Mouse (Mus musculus) midbrain, embryonic 12.5 days (tissue): ENCODE results near the gene Msrb3. TPM values are rescaled to one million over a fixed set of nuclear protein-coding genes. Genes with fewer than 3 reads are reported as not detected.

ENCODE experiments used
- ATAC-seq: fragments of 200-750 bp; cut with Nextera tagmentation; 2 replicates; pipeline ENCODE4 v1.8.0; 2017; ENCODE audit warnings: low read depth, moderate TSS enrichment, moderate library complexity; ENCODE audit not compliant: low FRiP score
- H3K27ac ChIP-seq: fragments of 300-500 bp; sonication (generic); replicated peaks from 2 replicates; pipeline ENCODE4 v1.5.1; 2016; ENCODE audit warnings: mild to moderate bottlenecking
- H3K27me3 ChIP-seq: fragments of 300-500 bp; sonication (generic); 2 replicates; pipeline ENCODE4 v1.6.1; 2016; ENCODE audit warnings: mild to moderate bottlenecking
- H3K36me3 ChIP-seq: fragments of 300-500 bp; sonication (generic); 2 replicates; pipeline ENCODE4 v1.6.1; 2016
- H3K4me1 ChIP-seq: fragments of 300-500 bp; sonication (generic); 2 replicates; pipeline ENCODE4 v1.6.1; 2016
- H3K4me2 ChIP-seq: fragments of 300-500 bp; sonication (generic); replicated peaks from 2 replicates; pipeline ENCODE4 v1.6.1; 2016; ENCODE audit warnings: mild to moderate bottlenecking, moderate library complexity
- H3K4me3 ChIP-seq: fragments of 300-500 bp; sonication (generic); 2 replicates; pipeline ENCODE4 v1.5.1; 2016; ENCODE audit warnings: mild to moderate bottlenecking
- H3K9ac ChIP-seq: fragments of 300-500 bp; sonication (generic); replicated peaks from 2 replicates; pipeline ENCODE4 v1.6.1; 2016; ENCODE audit warnings: mild to moderate bottlenecking, moderate library complexity
- H3K9me3 ChIP-seq: fragments of 300-500 bp; sonication (generic); 2 replicates; pipeline ENCODE4 v1.6.1; 2016; ENCODE audit warnings: mild to moderate bottlenecking
- WGBS: fragments of 180-500 bp; shearing (Covaris S2); methylation state at CpG from one replicate; pipeline ENCODE4 v1.1.7; 2016; 5-methylcytosine and 5-hydroxymethylcytosine counted together
- polyA plus RNA-seq: library from polyadenylated mRNA; unstranded; fragments of >200 nt; fragmentation: Nextera tagmentation; extraction: Ambion mirVana; gene quantifications from 2 replicates; pipeline ENCODE4 v1.2.1, GENCODE M21; 2016

Msrb3 gene
- polyA plus RNA-seq, 1 experiment from 2014 or later, result 3.6 TPM

- no peak for ATAC-seq
- Histone ChIP-seq H3K27me3 (0 out of 2 replicates have a peak, but pooled peaks cover 8% of the 10 kb centered on the region), H3K27ac (no peak overlapping the region), H3K9ac (no peak overlapping the region), H3K4me3 (no peak overlapping the region), H3K9me3 (no peaks in the 10 kb centered on the region), H3K36me3 (no peaks in the 10 kb centered on the region), H3K4me1 (0 out of 2 replicates have a peak, but pooled peaks cover 7% of the 10 kb centered on the region), H3K4me2 (no peak overlapping the region)
- 76% methylated on average over 12 of the region's 12 CpGs for WGBS
Measured at GRCm38 (mm10) chr10:120874261-120874660, 24.6 kb downstream of the Msrb3 start.

GRCm38 (mm10) chr10:120873646-120874201, 25.2 kb downstream of the Msrb3 start:
- H3K4me2 ChIP-seq, result no peak overlapping the region
- H3K9ac ChIP-seq, result no peak overlapping the region
- H3K27me3 ChIP-seq, result 0 out of 2 replicates have a peak, but pooled peaks cover 8% of the 10 kb centered on the region
- H3K27ac ChIP-seq, result no peak overlapping the region
- 0 out of 2 replicates have a peak, but pooled peaks cover 7% of the 10 kb centered on the region for H3K4me1 ChIP-seq
- H3K36me3 ChIP-seq, result no peaks in the 10 kb centered on the region
- no peak for ATAC-seq
- H3K9me3 ChIP-seq, result no peaks in the 10 kb centered on the region
- no peak overlapping the region for H3K4me3 ChIP-seq
- WGBS, result 82% methylated on average over 8 of the region's 8 CpGs

DNA sequence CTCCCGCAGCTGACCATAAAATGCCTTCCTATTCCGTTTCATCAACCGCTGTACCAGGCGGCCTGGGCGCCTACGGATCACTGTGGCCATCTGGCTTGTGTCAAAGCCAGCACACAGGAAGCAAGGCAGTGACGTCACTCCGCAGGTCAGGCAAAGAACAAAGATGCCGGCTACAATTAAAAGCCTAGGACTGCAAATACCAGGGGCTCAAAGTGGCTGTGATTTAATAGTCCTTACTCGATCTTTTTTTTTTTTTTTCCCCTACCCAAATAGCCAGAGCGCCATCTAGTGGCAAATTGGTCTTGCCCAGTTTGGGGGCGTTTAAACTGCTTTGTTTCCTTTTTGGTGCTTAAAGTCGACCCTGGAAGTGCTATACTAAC, 26.4 kb downstream of the Msrb3 start:
- H3K9ac ChIP-seq, result no peak overlapping the region
- 33% methylated on average over 13 of the region's 13 CpGs for WGBS
- 0 out of 2 replicates have a peak overlapping the region, but pooled peaks have one; percentile 9 for H3K4me3 ChIP-seq
- H3K9me3 ChIP-seq, result no peaks in the 10 kb centered on the region
- no peak overlapping the region for H3K27ac ChIP-seq
- 0 out of 2 replicates have a peak, but pooled peaks cover 7% of the 10 kb centered on the region for H3K4me1 ChIP-seq
- ATAC-seq, result peak; percentile 66; the same call in 1 of the 2 replicates
- 0 out of 2 replicates have a peak, but pooled peaks cover 8% of the 10 kb centered on the region for H3K27me3 ChIP-seq
- peak overlapping the region; percentile 31 for H3K4me2 ChIP-seq
- H3K36me3 ChIP-seq, result no peaks in the 10 kb centered on the region

DNA sequence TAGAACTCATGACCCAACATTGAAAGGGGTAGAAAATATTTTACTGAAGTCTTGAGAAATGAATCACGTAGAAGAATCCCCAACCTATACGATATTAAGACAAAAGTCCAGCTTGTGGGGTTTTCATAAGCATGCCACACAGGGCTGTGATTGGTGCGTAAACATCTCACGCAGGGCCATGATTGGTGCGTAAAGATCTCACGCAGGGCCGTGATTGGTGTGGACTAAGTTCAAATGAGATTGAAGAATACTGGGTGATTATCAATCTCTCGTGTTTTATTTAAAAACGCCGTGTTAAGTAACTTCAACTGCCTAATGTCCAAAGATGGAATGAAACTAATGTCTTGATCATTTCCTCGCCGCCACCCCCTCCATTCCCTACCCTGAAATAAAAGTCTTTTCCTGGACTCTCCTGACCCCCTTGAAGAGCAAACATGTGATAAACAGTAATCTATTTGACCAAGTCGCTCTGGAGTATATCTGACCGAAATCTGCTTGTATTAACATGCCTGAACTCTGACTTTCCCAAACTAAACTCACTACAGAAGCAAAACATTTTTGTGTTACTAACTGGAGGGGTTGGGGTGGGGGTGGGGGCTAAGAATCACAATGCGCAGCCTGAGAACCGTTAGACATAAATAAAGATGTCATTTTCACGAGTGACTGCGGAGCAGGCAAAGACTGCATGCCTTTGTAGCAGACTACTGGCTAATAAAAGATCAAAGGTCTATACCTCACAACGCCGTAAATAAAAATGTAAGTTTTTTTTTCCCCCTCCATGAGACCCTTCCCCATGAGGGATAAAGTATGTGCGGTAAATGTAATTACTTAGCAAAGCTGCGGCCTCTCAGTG, 27.0 kb downstream of the Msrb3 start:
- no peak overlapping the region for H3K9ac ChIP-seq

GRCm38 (mm10) chr10:120871096-120871495, 27.8 kb downstream of the Msrb3 start:
- WGBS, result 88% methylated on average over 14 of the region's 14 CpGs
- 0 out of 2 replicates have a peak, but pooled peaks cover 7% of the 10 kb centered on the region for H3K4me1 ChIP-seq
- no peaks in the 10 kb centered on the region for H3K9me3 ChIP-seq
- H3K4me2 ChIP-seq, result no peak overlapping the region
- no peak overlapping the region for H3K4me3 ChIP-seq
- H3K36me3 ChIP-seq, result no peaks in the 10 kb centered on the region
- H3K27me3 ChIP-seq, result 0 out of 2 replicates have a peak, but pooled peaks cover 8% of the 10 kb centered on the region
- ATAC-seq, result no peak
- no peak overlapping the region for H3K27ac ChIP-seq
- H3K9ac ChIP-seq, result no peak overlapping the region

More for the DNA sequence above, 27.0 kb downstream of the Msrb3 start:
- 0 out of 2 replicates have a peak overlapping the region, but pooled peaks have one; percentile 9 for H3K4me3 ChIP-seq
- WGBS, result 75% methylated on average over 22 of the region's 22 CpGs
- H3K27me3 ChIP-seq, result 0 out of 2 replicates have a peak, but pooled peaks cover 8% of the 10 kb centered on the region
- no peak overlapping the region for H3K27ac ChIP-seq
- 0 out of 2 replicates have a peak, but pooled peaks cover 7% of the 10 kb centered on the region for H3K4me1 ChIP-seq
- ATAC-seq, result 0 out of 2 replicates have a peak, but pooled peaks have one; percentile 12
- H3K36me3 ChIP-seq, result no peaks in the 10 kb centered on the region
- H3K4me2 ChIP-seq, result peak overlapping the region; percentile 31
- no peaks in the 10 kb centered on the region for H3K9me3 ChIP-seq

DNA sequence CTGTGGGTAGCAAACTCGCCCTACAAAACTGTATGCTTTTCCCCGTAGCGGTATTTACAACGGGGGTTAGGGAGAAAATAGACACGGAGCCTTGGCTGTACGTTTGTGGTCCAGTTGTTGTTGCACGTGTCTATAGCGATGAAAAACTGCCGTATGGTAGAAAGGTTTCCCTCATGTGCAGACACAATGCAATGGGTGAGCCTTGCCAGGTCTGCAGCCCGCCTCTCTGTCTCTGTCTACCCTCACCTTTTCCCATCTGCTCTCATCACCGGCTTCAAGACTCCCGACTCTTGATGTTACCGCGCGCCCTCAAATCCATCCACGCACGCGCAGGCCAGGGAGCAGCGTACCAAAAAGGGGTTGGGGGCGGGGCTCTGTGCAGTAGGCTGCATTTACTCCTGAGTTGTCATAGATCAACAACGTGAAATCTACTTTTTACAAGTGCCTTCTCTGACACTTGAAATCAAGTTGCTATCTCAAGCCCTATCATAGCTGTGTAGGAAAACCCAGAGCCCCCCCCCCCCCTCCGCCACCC, 29.6 kb downstream of the Msrb3 start:
- 0 out of 2 replicates have a peak, but pooled peaks cover 7% of the 10 kb centered on the region for H3K4me1 ChIP-seq
- H3K27ac ChIP-seq, result no peak overlapping the region
- no peak for ATAC-seq
- H3K9ac ChIP-seq, result no peak overlapping the region
- H3K4me2 ChIP-seq, result no peak overlapping the region
- H3K4me3 ChIP-seq, result no peak overlapping the region
- H3K27me3 ChIP-seq, result 0 out of 2 replicates have a peak, but pooled peaks cover 8% of the 10 kb centered on the region
- H3K9me3 ChIP-seq, result no peaks in the 10 kb centered on the region
- 83% methylated on average over 22 of the region's 22 CpGs for WGBS
- H3K36me3 ChIP-seq, result no peaks in the 10 kb centered on the region

- H3K9ac ChIP-seq, result no peak overlapping the region
- H3K27me3 ChIP-seq, result no peaks in the 10 kb centered on the region
- no peak overlapping the region for H3K4me3 ChIP-seq
- H3K27ac ChIP-seq, result no peak overlapping the region
- no peaks in the 10 kb centered on the region for H3K4me1 ChIP-seq
- ATAC-seq, result no peak
- H3K9me3 ChIP-seq, result no peaks in the 10 kb centered on the region
- H3K4me2 ChIP-seq, result no peak overlapping the region
- WGBS, result 32% methylated on average over 9 of the region's 9 CpGs
- H3K36me3 ChIP-seq, result no peaks in the 10 kb centered on the region
Measured at GRCm38 (mm10) chr10:120864446-120864845, 34.5 kb downstream of the Msrb3 start.

DNA sequence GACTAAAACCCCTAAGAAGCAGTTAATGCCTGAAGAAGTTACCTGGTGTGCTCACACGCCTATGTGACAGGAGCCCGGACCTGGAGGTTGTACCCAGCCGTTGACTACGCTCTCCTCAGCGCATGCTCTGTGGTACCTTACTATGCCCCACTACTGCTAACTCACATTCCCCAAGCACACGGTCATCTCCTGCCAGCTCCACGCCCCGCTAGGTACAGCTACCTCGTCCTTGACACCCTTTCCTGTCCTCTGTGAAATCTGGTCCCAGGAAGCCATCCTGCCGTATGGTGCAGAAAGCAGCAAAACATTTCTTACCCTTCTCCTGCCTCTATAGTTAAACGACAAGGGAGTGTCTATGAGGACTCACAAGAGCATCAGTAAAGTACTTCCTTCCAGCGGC, 37.2 kb downstream of the Msrb3 start:
- 95% methylated on average over 12 of the region's 12 CpGs for whole genome bisulfite sequencing
- Histone ChIP-seq H3K36me3 (no peaks in the 10 kb centered on the region), H3K27me3 (no peaks in the 10 kb centered on the region), H3K4me1 (peaks cover 4% of the 10 kb centered on the region; the same call in 1 of the 2 replicates), H3K9ac (no peak overlapping the region), H3K9me3 (no peaks in the 10 kb centered on the region), H3K4me3 (no peak overlapping the region), H3K4me2 (no peak overlapping the region), H3K27ac (no peak overlapping the region)
- no peak for ATAC-seq

DNA sequence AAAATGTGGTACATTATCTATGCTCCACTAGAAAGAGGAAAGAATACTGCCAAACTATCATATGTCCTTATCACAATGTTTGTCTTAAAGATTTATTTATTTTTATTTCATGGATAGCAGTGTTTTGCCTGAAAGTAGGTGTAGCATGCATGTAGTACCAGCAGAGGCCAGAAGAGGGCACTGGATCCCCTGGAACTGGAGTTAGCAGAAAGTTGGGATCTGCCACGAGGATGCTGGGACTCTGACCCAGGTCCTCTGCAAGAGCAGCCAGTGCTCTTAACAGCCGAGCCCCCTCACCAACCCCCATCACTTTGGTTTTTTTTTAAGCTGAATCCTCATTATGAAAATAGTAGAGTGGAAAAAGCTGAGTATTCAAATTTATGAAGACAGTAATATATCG, 37.7 kb downstream of the Msrb3 start:
- no peaks in the 10 kb centered on the region for H3K27me3 ChIP-seq
- H3K9ac ChIP-seq, result no peak overlapping the region
- no peaks in the 10 kb centered on the region for H3K36me3 ChIP-seq
- no peak overlapping the region for H3K4me2 ChIP-seq
- H3K9me3 ChIP-seq, result no peaks in the 10 kb centered on the region
- no peak overlapping the region for H3K4me3 ChIP-seq
- no peak for ATAC-seq
- H3K4me1 ChIP-seq, result peaks cover 4% of the 10 kb centered on the region; the same call in 1 of the 2 replicates
- WGBS, result 83% methylated on average over 3 of the region's 3 CpGs
- H3K27ac ChIP-seq, result no peak overlapping the region

- peaks cover 12% of the 10 kb centered on the region; the same call in 1 of the 2 replicates for H3K4me1 ChIP-seq
- WGBS, result 41% methylated on average over 13 of the region's 13 CpGs
- H3K36me3 ChIP-seq, result no peaks in the 10 kb centered on the region
- no peak overlapping the region for H3K27ac ChIP-seq
- peak overlapping the region; percentile 27 for H3K4me3 ChIP-seq
- H3K9me3 ChIP-seq, result no peaks in the 10 kb centered on the region
- no peaks in the 10 kb centered on the region; the same call in 1 of the 2 replicates for H3K27me3 ChIP-seq
- H3K9ac ChIP-seq, result no peak overlapping the region; the same call in 1 of the 2 replicates
- peak; percentile 76; the same call in 1 of the 2 replicates for ATAC-seq
- peak overlapping the region; percentile 43 for H3K4me2 ChIP-seq
Measured at GRCm38 (mm10) chr10:120857531-120858001, 41.3 kb downstream of the Msrb3 start.

GRCm38 (mm10) chr10:120854329-120854728, 44.6 kb downstream of the Msrb3 start:
- Histone ChIP-seq H3K27me3 (peaks cover 3% of the 10 kb centered on the region; the same call in 1 of the 2 replicates), H3K4me3 (no peak overlapping the region), H3K36me3 (no peaks in the 10 kb centered on the region), H3K9me3 (no peaks in the 10 kb centered on the region), H3K9ac (no peak overlapping the region), H3K4me2 (no peak overlapping the region; the same call in 1 of the 2 replicates), H3K27ac (no peak overlapping the region), H3K4me1 (peaks cover 26% of the 10 kb centered on the region; the same call in 1 of the 2 replicates)
- WGBS, result 24% methylated on average over 10 of the region's 10 CpGs
- no peak for ATAC-seq
